Mouse (Mus musculus) embryo, embryonic 11.5 days (tissue): ENCODE results near the gene Ufl1.
"Not testable (repeated sequence)": the region's sequence is repeated elsewhere in the genome, so short reads cannot be mapped to it uniquely, and the experiment has no call there.

Experiments
- DNase-seq: peaks from one replicate; pipeline ENCODE4 v3.0.0-alpha.2; 2012; ENCODE audit warnings: low read depth, low spot score

The Ufl1 gene

DNA sequence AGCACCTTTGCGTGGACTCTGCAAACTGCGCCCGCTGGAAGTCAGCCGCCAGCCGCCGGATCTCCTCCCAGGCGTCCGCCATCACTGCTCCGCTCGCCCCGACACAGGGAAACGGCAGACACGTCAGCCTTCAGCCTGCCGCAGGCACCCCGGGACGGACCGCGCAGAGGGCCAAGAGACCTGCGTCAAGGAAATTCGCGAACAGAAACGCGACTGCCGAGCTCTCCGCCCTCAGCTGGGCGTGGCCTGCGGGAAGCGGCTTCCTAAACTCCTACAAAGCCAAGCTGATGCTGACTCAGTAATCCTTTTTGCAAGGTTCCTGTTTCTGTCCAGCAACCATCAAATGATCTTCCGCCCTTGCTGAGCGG lies at the start of gene Ufl1:
Ufl1 (minus strand) TSS at position 151 of the 368 bp plus-strand sequence.
- DNase-seq = peak; percentile 88

DNA sequence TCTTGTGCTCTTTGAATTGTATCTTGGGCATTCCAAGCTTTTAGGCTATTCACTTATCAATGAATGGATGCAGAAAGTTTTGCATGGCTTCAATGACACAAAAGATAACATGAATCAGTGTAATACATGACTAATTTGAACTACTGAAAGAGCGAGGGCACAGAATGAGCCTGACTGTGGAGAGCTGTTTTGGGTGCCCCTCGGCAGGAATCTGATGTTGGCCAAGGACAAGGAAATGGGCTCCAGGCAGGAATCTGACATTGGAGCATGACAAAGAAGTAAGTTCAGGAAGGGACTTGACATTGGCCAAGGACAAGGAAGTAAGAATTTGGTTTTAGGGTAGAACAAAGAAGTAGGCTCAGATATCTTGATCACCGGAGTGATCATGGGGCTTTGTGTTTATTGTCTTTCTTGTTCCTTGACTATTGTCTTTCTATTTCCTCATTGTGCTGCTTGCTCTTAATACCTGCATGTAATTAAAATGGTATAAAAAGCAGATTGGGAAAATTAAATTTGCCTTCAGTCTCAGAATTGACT lies 44.1 kb upstream of the Ufl1 start:
- DNase-seq = no peak

GRCm38 (mm10) chr4:25322631-25323178 lies 41.1 kb upstream of the Ufl1 start:
- DNase-seq = no peak

DNA sequence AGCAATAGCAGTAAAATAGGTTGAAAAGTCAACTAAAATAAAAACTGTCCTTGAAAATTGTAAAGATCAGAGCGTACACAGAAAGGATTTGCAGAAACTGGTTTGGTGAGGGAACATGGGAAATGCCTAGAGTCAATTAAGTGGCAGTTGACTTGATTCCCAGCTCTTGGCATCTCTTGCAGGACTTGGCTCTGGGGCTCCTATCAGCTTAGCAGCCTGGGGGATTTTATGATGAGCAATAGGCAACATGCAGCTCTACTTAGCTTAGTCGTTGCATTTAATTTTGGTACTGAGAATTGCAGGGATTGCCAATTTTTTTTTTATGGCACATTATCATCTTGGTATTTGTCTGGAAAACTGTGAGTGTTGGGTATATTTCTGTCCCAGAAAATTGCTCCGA lies 32.1 kb upstream of the Ufl1 start:
- no peak for DNase-seq

DNA sequence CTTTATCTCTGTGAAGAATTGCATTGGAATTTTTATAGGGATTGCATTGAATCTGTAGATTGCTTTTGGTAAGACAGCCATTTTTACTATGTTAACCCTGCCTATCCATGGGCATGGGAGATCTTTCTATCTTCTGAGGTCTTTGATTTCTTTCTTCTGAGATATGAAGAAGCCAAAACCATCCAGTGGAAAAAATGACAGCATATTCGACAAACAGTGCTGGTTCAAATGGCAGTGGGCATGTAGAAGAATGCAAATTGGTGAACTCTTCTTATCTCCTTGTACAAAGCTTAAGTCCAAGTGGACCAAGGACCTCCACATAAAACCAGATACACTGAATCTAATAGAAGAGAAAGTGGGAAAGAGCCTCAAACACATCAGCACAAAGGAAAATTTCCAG lies 3.4 kb upstream of the Ufl1 start:
- not testable (repeated sequence) for DNase-seq

- no peak for DNase-seq
Measured at GRCm38 (mm10) chr4:25280938-25281670, 517 bp downstream of the Ufl1 start.

DNA sequence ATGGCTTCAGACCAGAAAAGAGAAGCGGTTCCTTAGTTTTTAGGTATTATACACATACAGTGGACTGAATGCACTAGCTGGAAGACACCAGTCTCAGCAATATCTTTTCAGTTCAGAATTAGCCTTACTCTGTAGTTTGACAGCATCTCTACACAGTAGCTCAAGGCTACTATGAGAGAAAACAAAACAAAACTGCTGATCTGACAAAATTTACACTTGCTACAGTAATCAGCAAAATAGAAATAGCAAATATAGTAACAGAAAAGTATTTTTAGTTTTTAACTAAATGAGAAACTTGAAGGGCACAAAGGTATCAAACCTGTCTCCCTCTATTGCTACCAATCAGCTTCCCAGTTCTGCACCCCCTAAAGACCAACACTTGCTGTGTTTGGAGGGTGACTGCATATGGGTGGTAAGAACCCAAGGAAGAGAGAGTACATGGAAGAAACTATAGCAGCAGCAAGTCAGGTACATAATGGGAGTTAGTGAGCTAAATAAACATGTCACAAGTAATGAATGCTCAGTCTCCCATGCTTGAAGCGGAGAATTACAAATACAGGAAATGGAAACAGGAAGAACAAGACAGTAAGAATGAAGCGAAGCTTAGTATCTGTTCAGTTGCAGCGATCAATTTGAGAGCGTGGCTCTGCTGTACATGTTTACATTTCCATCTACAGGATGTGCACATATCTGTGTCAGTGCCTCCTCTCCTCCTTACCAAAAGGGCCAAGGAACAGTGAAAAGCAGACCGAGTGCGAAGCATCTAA lies 8.6 kb downstream of the Ufl1 start:
- DNase-seq = no peak

- no peak for DNase-seq
Measured at GRCm38 (mm10) chr4:25271926-25272325, 9.7 kb downstream of the Ufl1 start.

GRCm38 (mm10) chr4:25267144-25267543 lies 14.5 kb downstream of the Ufl1 start:
- no peak for DNase-seq

DNA sequence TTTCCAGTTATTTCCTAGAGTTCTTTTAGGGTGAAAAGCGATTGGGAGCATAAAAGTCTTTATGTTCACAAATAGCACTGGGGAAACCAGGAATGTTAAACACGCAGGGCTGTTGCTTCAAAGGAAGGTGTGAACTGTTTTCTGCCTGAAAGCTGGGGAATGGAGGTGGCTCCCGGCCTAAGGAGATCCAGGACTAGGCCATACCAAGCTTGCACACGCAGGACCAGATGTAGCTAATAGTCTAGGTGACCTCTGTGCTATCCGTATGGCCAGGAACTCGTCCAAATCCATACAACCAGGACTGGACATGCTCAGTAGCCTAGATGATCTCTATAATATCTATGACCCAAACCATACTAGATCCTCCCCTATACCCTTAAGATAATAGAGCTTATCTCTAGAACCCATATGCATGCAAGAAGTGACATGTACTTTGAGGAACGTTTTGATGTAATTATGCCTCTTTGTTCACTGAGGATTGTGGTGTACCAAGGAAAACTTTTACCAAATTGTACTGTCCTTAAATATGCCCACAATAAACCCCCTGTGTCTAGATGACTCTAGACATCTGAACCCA lies 23.7 kb downstream of the Ufl1 start:
- DNase-seq = no peak

GRCm38 (mm10) chr4:25242776-25243175 lies 38.8 kb downstream of the Ufl1 start, which contains the start of gene Fhl5:
Fhl5 (minus strand) TSS chr4:25242876.
- DNase-seq = no peak

DNA sequence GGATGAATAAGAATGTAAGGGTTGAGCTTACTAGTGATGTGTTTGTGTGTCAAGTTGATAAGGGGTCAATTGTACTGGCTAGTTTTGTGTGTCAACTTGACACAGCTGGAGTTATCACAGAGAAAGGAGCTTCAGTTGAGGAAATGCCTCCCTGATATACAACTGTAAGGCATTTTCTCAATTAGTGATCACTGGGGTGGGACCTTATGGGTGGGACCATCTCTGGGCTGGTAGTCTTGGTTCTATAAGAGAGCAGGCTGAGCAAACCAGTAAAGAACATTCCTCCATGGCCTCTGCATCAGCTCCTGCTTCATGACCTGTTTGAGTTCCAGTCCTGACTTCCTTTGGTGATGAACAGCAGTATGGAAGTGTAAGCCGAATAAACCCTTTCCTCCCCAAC lies 46.0 kb downstream of the Ufl1 start:
- not testable (repeated sequence) for DNase-seq

GRCm38 (mm10) chr4:25233767-25234166 lies 47.9 kb downstream of the Ufl1 start:
- not testable (repeated sequence) for DNase-seq

DNA sequence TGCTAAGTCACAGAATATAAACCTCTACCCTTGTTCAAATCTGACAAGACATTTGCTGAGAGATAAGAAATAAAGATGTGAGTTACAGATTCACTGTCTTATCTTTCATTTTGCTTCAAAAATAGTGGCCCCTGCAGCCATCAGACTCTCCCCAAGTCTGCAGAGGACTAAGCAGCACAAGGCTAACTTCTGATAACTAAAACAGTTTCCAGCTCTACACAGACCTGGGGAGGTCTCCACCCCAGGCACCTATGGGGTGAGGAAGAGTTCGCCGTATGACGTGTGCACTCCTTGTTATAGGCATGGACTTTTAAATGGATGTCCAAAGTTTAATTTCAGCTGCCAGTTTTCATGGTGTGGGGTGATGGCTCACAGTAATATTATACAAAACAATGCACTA lies 49.1 kb downstream of the Ufl1 start:
- DNase-seq = no peak

DNA sequence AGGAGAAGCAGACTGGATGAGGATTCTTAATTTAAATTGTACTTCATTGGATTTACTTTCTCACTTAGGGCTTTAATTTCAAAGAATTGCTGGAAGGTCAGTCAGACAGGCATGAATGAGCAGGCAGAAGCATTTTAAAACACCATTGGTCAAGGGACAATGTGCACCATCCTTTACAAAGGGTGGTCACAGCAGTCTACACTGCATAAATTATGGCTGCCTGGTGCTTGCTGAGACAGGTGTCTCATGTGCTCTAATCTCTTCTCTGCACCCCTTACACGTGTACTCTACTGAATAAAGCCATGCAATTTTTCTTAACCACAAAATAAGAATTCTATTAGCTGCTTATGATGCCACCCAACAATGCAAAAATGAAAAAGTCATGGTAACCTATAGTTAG lies 54.1 kb downstream of the Ufl1 start:
- no peak for DNase-seq

DNA sequence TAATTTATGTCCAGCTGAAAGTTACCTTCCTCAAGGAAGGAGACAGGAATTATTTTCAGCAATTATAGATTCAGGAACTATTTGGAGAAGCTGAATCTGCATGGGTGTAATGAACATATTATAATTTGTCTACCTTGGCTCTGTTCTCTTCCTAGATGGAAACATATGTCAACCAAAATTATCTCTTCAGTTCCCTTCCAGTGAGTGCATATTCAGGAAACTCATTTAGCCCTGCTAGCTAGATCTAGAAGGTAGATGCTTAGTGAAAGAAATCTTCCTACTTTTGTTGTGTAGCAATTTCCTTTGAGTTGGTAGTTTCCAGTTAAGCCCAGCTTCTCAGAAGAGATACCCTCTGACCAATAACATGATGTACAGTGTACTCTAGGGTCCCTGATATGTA lies 59.7 kb downstream of the Ufl1 start:
- no peak for DNase-seq

GRCm38 (mm10) chr4:25213451-25213850 lies 68.2 kb downstream of the Ufl1 start:
- no peak for DNase-seq

DNA sequence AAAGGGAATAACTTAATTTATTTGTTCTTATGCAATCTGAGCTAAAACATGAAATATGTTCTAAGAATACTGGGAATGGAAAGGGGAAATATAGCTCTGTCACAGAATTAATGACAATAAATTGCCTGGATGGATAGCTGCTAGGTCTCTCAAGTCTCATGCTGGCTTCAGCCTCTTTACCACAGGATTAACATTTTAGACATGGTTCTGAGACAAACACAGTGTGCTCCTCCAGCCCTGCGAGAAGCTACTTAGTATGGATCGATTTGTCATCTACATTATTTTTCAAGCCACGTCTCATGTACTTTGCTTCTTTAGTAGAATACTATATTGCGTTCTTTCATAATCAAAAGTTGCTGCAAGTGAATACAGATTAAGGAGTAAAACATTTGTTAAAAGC lies 75.5 kb downstream of the Ufl1 start:
- DNase-seq = no peak
